Mouse (Mus musculus) G1E (cell line): ENCODE results near the gene Dock10.

Experiments
- CTCF ChIP-seq: IDR thresholded peaks from 2 replicates; pipeline ENCODE4 v1.5.1; 2012; ENCODE audit warnings: low read depth, low read length, inconsistent platforms, mixed read lengths
- GATA1 ChIP-seq: IDR thresholded peaks from 2 replicates; pipeline ENCODE4 v1.6.1; 2012; ENCODE audit warnings: borderline replicate concordance, low read length, inconsistent platforms, mixed read lengths
- GATA2 ChIP-seq: IDR thresholded peaks from 2 replicates; pipeline ENCODE4 v1.6.1; 2012; ENCODE audit warnings: low read depth, low read length, inconsistent platforms, borderline replicate concordance
- POLR2AphosphoS5 ChIP-seq: IDR thresholded peaks from 2 replicates; pipeline ENCODE4 v1.6.1; 2012; ENCODE audit warnings: low read depth, low read length, inconsistent platforms; ENCODE audit not compliant: insufficient replicate concordance
- TAL1 ChIP-seq: conservative IDR thresholded peaks from 2 replicates; pipeline ENCODE4 v1.6.1; 2012; ENCODE audit warnings: low read depth, low read length, inconsistent platforms, mixed read lengths

DNA sequence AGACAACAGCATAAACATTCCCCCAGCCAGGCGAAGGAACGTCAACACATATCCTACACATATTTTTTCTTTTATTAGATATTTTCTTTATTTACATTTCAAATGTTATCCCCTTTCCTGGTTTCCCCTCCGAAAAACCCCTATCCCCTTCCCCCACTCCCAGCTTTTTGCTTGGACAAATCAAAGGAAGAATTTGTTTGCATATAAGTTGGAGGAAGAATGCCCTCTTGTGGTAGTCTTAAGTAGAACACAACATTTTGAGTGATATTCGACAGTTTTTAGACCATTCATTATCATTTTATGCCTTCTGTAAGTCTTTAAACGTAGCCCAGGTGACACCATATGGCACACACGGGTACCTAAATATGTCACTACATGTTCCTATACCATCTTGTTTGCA is 242.5 kb downstream of the Dock10 start:
- no peak for TF ChIP-seq CTCF
- TF ChIP-seq GATA2 = no peak
- no peak for TF ChIP-seq TAL1
- no peak for TF ChIP-seq GATA1
- TF ChIP-seq POLR2AphosphoS5 = no peak
